In genomic region chr8:105707498-105708403, GRCm38 (mm10) we compare ENCODE assay signal across 8 mouse cellular contexts. TPM values are rescaled to one million over a fixed set of nuclear protein-coding genes. Genes with fewer than 3 reads are reported as not detected.
DNase-seq lines count a peak whose midpoint lies in the region; ATAC-seq lines count a peak whose summit lies in the region.

4933405L10Rik (plus strand) TSS chr8:105707655.
Enkd1 (minus strand) TSS chr8:105708210.

- H3K4me3 ChIP-seq in embryonic facial prominence, embryonic 15.5 days (replicated peaks): peak within 1 kb of the TSS; percentile 87
- peak within 1 kb of the TSS; percentile 69 for H3K4me3 ChIP-seq in kidney, embryonic 14.5 days (ENCODE audit: low read length)
- peak within 1 kb of the TSS; percentile 81 for H3K4me3 ChIP-seq in limb, embryonic 15.5 days

- peaks cover 14% of the 10 kb centered on the region for H3K4me1 ChIP-seq in embryonic facial prominence, embryonic 15.5 days
- no peaks in the 10 kb centered on the region; the same call in 1 of the 2 replicates for H3K4me1 ChIP-seq in kidney, embryonic 14.5 days (ENCODE audit: control insufficient read depth, insufficient read depth, low read length)
- H3K4me1 ChIP-seq in limb, embryonic 15.5 days: peaks cover 21% of the 10 kb centered on the region

- H3K27me3 ChIP-seq in embryonic facial prominence, embryonic 15.5 days: no peaks in the 10 kb centered on the region
- no peaks in the 10 kb centered on the region for H3K27me3 ChIP-seq in kidney, embryonic 14.5 days (ENCODE audit: control insufficient read depth, insufficient read depth, low read length)
- H3K27me3 ChIP-seq in limb, embryonic 15.5 days: no peaks in the 10 kb centered on the region

- WGBS in embryonic facial prominence, embryonic 15.5 days: 1% methylated on average over 50 of the region's 55 CpGs
- WGBS in kidney, embryonic 14.5 days: under 1% methylated on average over 55 of the region's 55 CpGs
- WGBS in limb, embryonic 15.5 days: 1% methylated on average over 55 of the region's 55 CpGs

- H3K9me3 ChIP-seq in embryonic facial prominence, embryonic 15.5 days (replicated peaks): no peaks in the 10 kb centered on the region
- H3K9me3 ChIP-seq in kidney, embryonic 14.5 days (ENCODE audit: control insufficient read depth, low read length): no peaks in the 10 kb centered on the region
- H3K9me3 ChIP-seq in limb, embryonic 15.5 days: no peaks in the 10 kb centered on the region

- peak within 1 kb of the TSS; percentile 57 for H3K9ac ChIP-seq in embryonic facial prominence, embryonic 15.5 days
- H3K9ac ChIP-seq in kidney, embryonic 14.5 days (ENCODE audit: low read depth, low read length): peak within 1 kb of the TSS; percentile 79
- H3K9ac ChIP-seq in limb, embryonic 15.5 days: peak within 1 kb of the TSS; percentile 62

- DNase-seq in A20 (ENCODE audit: low read depth, low spot score): peak; percentile 91
- DNase-seq in adrenal gland, postnatal 4 days (ENCODE audit: low spot score in 2 of 2): peak; percentile 39 to 67
- DNase-seq in heart, adult 9 months (ENCODE audit: low spot score in 2 of 2): peak; percentile 88 to 89
- DNase-seq in monocyte, adult 2 months (ENCODE audit: low read depth in 1 of 2, low spot score in 2 of 2): peak; percentile 53 to 66
- DNase-seq in spleen, postnatal 36 days (ENCODE audit: low spot score in 2 of 2): peak; percentile 85 to 87

- peak within 1 kb of the TSS; percentile 97 for H3K4me2 ChIP-seq in embryonic facial prominence, embryonic 15.5 days (replicated peaks)
- H3K4me2 ChIP-seq in kidney, embryonic 14.5 days (replicated peaks; ENCODE audit: low read depth, low read length): peak within 1 kb of the TSS; percentile 91
- H3K4me2 ChIP-seq in limb, embryonic 15.5 days: peak within 1 kb of the TSS; percentile 97

- ATAC-seq in embryonic facial prominence, embryonic 15.5 days (ENCODE audit: insufficient number of reproducible peaks, low FRiP score, low TSS enrichment, low read depth): peak; percentile 77
- ATAC-seq in kidney, embryonic 14.5 days (ENCODE audit: low FRiP score, low TSS enrichment): peak; percentile 88
- ATAC-seq in limb, embryonic 15.5 days (ENCODE audit: insufficient number of reproducible peaks, low FRiP score, low TSS enrichment, low read depth): peak; percentile 59

- peaks cover 20% of the 10 kb centered on the region for H3K36me3 ChIP-seq in embryonic facial prominence, embryonic 15.5 days
- peaks cover 15% of the 10 kb centered on the region for H3K36me3 ChIP-seq in kidney, embryonic 14.5 days (ENCODE audit: control insufficient read depth, insufficient read depth, low read length)
- H3K36me3 ChIP-seq in limb, embryonic 15.5 days: peaks cover 23% of the 10 kb centered on the region

- H3K27ac ChIP-seq in embryonic facial prominence, embryonic 15.5 days (replicated peaks): peak within 1 kb of the TSS; percentile 28; the same call in 1 of the 2 replicates
- no peak within 1 kb of the TSS for H3K27ac ChIP-seq in kidney, embryonic 14.5 days (ENCODE audit: low read depth, low read length)
- peak within 1 kb of the TSS; percentile 27; the same call in 1 of the 2 replicates for H3K27ac ChIP-seq in limb, embryonic 15.5 days

RNA-seq across cellular contexts. Expression of gene 4933405L10Rik, which starts in this region (rescaled TPM):
- total RNA-seq in adrenal gland, postnatal 4 days (2021): not detected
- 0.20 and 0.37 TPM in 2 replicates for polyA plus RNA-seq in embryonic facial prominence, embryonic 15.5 days (2015; fragmentation: Nextera tagmentation; extraction: Ambion mirVana)
- polyA plus RNA-seq in kidney, embryonic 14.5 days (2014; fragmentation: Nextera tagmentation; extraction: Ambion mirVana): 0.16 TPM in 1 of 2 replicates, not detected in the other
- 0.12 TPM in 1 of 2 replicates, not detected in the other for polyA plus RNA-seq in limb, embryonic 15.5 days (2015; fragmentation: Nextera tagmentation; extraction: Ambion mirVana)

RNA-seq across cellular contexts. Expression of gene Enkd1, which starts in this region (rescaled TPM):
- total RNA-seq in adrenal gland, postnatal 4 days (2021): 10 to 100 TPM in 1 of 2 experiments, 1 to 10 TPM in 1; 9.8 to 11.7 TPM
- 25.7 and 33.4 TPM in 2 replicates for polyA plus RNA-seq in embryonic facial prominence, embryonic 15.5 days (2015; fragmentation: Nextera tagmentation; extraction: Ambion mirVana)
- polyA plus RNA-seq in kidney, embryonic 14.5 days (2014; fragmentation: Nextera tagmentation; extraction: Ambion mirVana): 33.0 and 36.2 TPM in 2 replicates
- polyA plus RNA-seq in limb, embryonic 15.5 days (2015; fragmentation: Nextera tagmentation; extraction: Ambion mirVana): 21.7 and 23.0 TPM in 2 replicates
